Mouse (Mus musculus): ENCODE data around the gene C1qtnf9.

DNA sequence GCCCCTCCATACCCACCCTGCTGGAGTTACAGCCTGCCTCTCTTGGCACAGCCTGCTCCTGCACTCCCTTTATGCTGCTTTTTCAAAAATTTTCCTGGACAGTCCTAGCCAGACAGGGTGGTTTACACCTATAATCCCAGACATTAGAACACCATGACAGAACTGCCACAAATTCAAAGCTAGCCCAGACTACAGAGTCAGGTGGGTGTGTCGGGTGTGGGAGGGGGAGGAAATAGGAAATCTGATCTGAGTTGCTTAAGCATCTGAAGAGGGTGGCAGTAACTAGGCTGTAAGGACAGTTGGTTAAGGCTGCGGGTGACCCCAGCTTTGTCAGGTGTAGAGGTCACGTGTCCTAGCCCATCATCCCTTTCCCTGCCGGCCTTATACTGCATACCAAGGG, 40.8 kb upstream of the C1qtnf9 start:
- TF ChIP-seq CTCF (IDR thresholded peaks at IDR 0.05; ENCODE audit: borderline replicate concordance, control insufficient read depth, extremely low read depth, insufficient read depth, low read length, poor library complexity) (no peak), POLR2A (IDR thresholded peaks at IDR 0.05; ENCODE audit: control insufficient read depth, extremely low read depth, insufficient read depth, low read length, poor library complexity) (no peak)
